8 mouse cellular contexts compared by ENCODE assay signal in the genomic region with DNA sequence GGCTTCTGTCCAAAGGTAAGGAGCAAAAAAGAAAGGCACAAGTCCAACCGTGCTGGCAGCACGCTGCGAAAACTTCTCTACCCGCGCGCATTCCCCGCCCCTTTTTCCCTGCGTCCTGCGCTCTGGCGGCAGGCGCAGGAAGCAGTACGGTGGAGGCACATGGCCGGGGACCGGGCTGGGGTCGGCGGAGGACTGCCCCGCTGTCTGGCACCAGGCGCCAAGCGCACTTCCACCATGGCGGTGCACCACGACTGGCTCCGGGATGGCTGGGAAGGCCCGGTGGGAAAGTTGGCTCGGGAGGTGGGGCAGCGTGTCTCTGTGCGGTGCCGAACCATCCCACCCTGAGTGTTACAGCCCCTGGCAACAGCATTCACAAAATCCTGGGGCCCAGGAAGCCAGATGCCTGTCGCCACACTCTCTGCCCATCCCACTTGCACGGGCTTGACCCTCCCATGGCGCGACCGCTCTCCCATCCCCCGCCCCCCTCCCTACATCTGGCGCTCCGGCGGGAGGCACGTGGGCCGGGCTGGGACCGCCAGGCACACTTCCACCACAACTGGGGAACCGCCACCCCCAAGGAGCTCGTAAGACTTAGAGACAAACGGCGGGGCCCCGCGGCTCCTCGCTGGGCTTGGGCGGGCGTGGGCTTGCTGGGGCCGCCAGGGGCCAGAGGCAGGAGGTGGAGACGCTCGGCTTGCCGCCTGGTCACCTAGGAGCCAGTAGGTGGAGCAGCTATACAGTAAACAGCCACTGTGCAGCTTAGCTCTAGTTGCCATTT. TPM values are rescaled to one million over a fixed set of nuclear protein-coding genes. Genes with fewer than 3 reads are reported as not detected.
DNase-seq lines count a peak whose midpoint lies in the region; ATAC-seq lines count a peak whose summit lies in the region.

No protein-coding gene starts in this region.

- H3K4me3 ChIP-seq in embryonic facial prominence, embryonic 10.5 days: peak overlapping the region; percentile 74
- H3K4me3 ChIP-seq in limb, embryonic 11.5 days (ENCODE audit: low read depth, low read length): peak overlapping the region; percentile 59
- H3K4me3 ChIP-seq in midbrain, embryonic 11.5 days (ENCODE audit: low read depth, low read length): peak overlapping the region; percentile 68

- H3K27me3 ChIP-seq in embryonic facial prominence, embryonic 10.5 days (replicated peaks; ENCODE audit: low read depth, poor library complexity, severe bottlenecking): no peaks in the 10 kb centered on the region
- H3K27me3 ChIP-seq in limb, embryonic 11.5 days (ENCODE audit: control insufficient read depth, insufficient read depth, low read length): no peaks in the 10 kb centered on the region
- no peaks in the 10 kb centered on the region for H3K27me3 ChIP-seq in midbrain, embryonic 11.5 days (ENCODE audit: control insufficient read depth, insufficient read depth, low read length)

- peak overlapping the region; percentile 67 for H3K4me2 ChIP-seq in limb, embryonic 11.5 days (ENCODE audit: low read depth, severe bottlenecking)
- peak overlapping the region; percentile 70 for H3K4me2 ChIP-seq in midbrain, embryonic 11.5 days

- ATAC-seq in CD4-positive, CD25-positive, alpha-beta regulatory T cell, adult 4 months: no peak
- ATAC-seq in limb, embryonic 11.5 days (ENCODE audit: insufficient number of reproducible peaks, low FRiP score, low TSS enrichment, low read depth): peak; percentile 96
- ATAC-seq in midbrain, embryonic 11.5 days (ENCODE audit: low FRiP score): peak; percentile 96

- no peaks in the 10 kb centered on the region for H3K9me3 ChIP-seq in embryonic facial prominence, embryonic 10.5 days
- H3K9me3 ChIP-seq in limb, embryonic 11.5 days (ENCODE audit: control insufficient read depth, low read length): no peaks in the 10 kb centered on the region
- no peaks in the 10 kb centered on the region for H3K9me3 ChIP-seq in midbrain, embryonic 11.5 days (ENCODE audit: control insufficient read depth, low read length)

- peak overlapping the region; percentile 81 for H3K9ac ChIP-seq in limb, embryonic 11.5 days (ENCODE audit: low read length)
- H3K9ac ChIP-seq in midbrain, embryonic 11.5 days (ENCODE audit: low read length): peak overlapping the region; percentile 77

- WGBS in embryonic facial prominence, embryonic 10.5 days: 1% methylated on average over 52 of the region's 52 CpGs
- 1% methylated on average over 49 of the region's 52 CpGs for WGBS in limb, embryonic 11.5 days
- WGBS in midbrain, embryonic 11.5 days: 1% methylated on average over 51 of the region's 52 CpGs

- H3K4me1 ChIP-seq in embryonic facial prominence, embryonic 10.5 days: no peaks in the 10 kb centered on the region
- H3K4me1 ChIP-seq in limb, embryonic 11.5 days (ENCODE audit: control insufficient read depth, insufficient read depth, low read length): no peaks in the 10 kb centered on the region
- no peaks in the 10 kb centered on the region for H3K4me1 ChIP-seq in midbrain, embryonic 11.5 days (ENCODE audit: control insufficient read depth, insufficient read depth, low read length)

- DNase-seq in CD4-positive, CD25-positive, alpha-beta regulatory T cell, adult 2 months (ENCODE audit: low read depth, low spot score): peak; percentile 16
- peak; percentile 88 for DNase-seq in embryonic facial prominence, embryonic 10.5 days (ENCODE audit: low spot score)
- peak; percentile 49 to 56 for DNase-seq in heart, adult 18-20 months
- DNase-seq in kidney, adult 11 months: peak; percentile 39
- DNase-seq in limb, embryonic 11.5 days (ENCODE audit: low spot score): peak; percentile 84
- DNase-seq in midbrain, embryonic 11.5 days (ENCODE audit: low spot score, missing footprints): peak; percentile 98
- DNase-seq in spleen, postnatal 10 days (ENCODE audit: low spot score in 2 of 2): peak; percentile 20 to 51

- H3K36me3 ChIP-seq in embryonic facial prominence, embryonic 10.5 days (replicated peaks): peaks cover 10% of the 10 kb centered on the region
- no peaks in the 10 kb centered on the region for H3K36me3 ChIP-seq in limb, embryonic 11.5 days (ENCODE audit: control insufficient read depth, insufficient read depth, low read length)
- H3K36me3 ChIP-seq in midbrain, embryonic 11.5 days (ENCODE audit: control insufficient read depth, insufficient read depth, low read length): no peaks in the 10 kb centered on the region

- H3K27ac ChIP-seq in embryonic facial prominence, embryonic 10.5 days (replicated peaks): peak overlapping the region; percentile 95
- peak overlapping the region; percentile 93 for H3K27ac ChIP-seq in limb, embryonic 11.5 days (replicated peaks; ENCODE audit: low read depth, low read length)
- H3K27ac ChIP-seq in midbrain, embryonic 11.5 days (ENCODE audit: low read depth, low read length): peak overlapping the region; percentile 78

RNA-seq across cellular contexts. Expression of a gene that starts 22.0 kb away (rescaled TPM):
- not detected for polyA plus RNA-seq in CD4-positive, CD25-positive, alpha-beta regulatory T cell, adult 4 months (2017; shearing (Covaris generic))
- polyA plus RNA-seq in embryonic facial prominence, embryonic 10.5 days (2016; fragmentation: Nextera tagmentation; extraction: Ambion mirVana): not detected in 2 replicates
- not detected for total RNA-seq in heart, adult 18-20 months (2021)
- polyA plus RNA-seq in limb, embryonic 11.5 days (2014; fragmentation: Nextera tagmentation; extraction: Ambion mirVana): 0.23 TPM in 1 of 2 replicates, not detected in the other
- polyA plus RNA-seq in midbrain, embryonic 11.5 days (2014; fragmentation: Nextera tagmentation; extraction: Ambion mirVana): not detected in 2 replicates

RNA-seq across cellular contexts. Expression of a gene that starts 28.6 kb away (rescaled TPM):
- under 1 TPM in 1 of 2 experiments, not detected in 1; 0.34 TPM for polyA plus RNA-seq in CD4-positive, CD25-positive, alpha-beta regulatory T cell, adult 4 months (2017; shearing (Covaris generic))
- not detected in 2 replicates for polyA plus RNA-seq in embryonic facial prominence, embryonic 10.5 days (2016; fragmentation: Nextera tagmentation; extraction: Ambion mirVana)
- total RNA-seq in heart, adult 18-20 months (2021): not detected
- polyA plus RNA-seq in limb, embryonic 11.5 days (2014; fragmentation: Nextera tagmentation; extraction: Ambion mirVana): not detected in 2 replicates
- not detected in 2 replicates for polyA plus RNA-seq in midbrain, embryonic 11.5 days (2014; fragmentation: Nextera tagmentation; extraction: Ambion mirVana)

Comparison
In these comparisons a context has a peak if more than half of its experiments do, and no peak if none do; other contexts are left out.
1. DNase-seq: peak in every context shown above with its lines; median percentile 98 in midbrain, embryonic 11.5 days; 88 in embryonic facial prominence, embryonic 10.5 days; 84 in limb, embryonic 11.5 days; 52 in heart, adult 18-20 months; 39 in kidney, adult 11 months; 36 in spleen, postnatal 10 days; 16 in CD4-positive, CD25-positive, alpha-beta regulatory T cell, adult 2 months.